Mouse (Mus musculus) hindbrain, embryonic 12.5 days (tissue): ENCODE data around the gene Krtap4-2. TPM values are rescaled to one million over a fixed set of nuclear protein-coding genes. Genes with fewer than 3 reads are reported as not detected.
"Not testable (repeated sequence)": the region's sequence is repeated elsewhere in the genome, so short reads cannot be mapped to it uniquely, and the experiment has no call there.

Experiments
- ATAC-seq: fragments of 200-750 bp; cut with Nextera tagmentation; 2 replicates; pipeline ENCODE4 v1.8.0; 2017; ENCODE audit warnings: moderate TSS enrichment; ENCODE audit not compliant: low FRiP score
- H3K27ac ChIP-seq: fragments of 300-500 bp; sonication (generic); 2 replicates; pipeline ENCODE4 v1.5.1; 2016; ENCODE audit warnings: mild to moderate bottlenecking
- H3K27me3 ChIP-seq: fragments of 300-500 bp; sonication (generic); 2 replicates; pipeline ENCODE4 v1.6.1; 2016; ENCODE audit warnings: mild to moderate bottlenecking
- H3K36me3 ChIP-seq: fragments of 300-500 bp; sonication (generic); 2 replicates; pipeline ENCODE4 v1.6.1; 2016; ENCODE audit warnings: mild to moderate bottlenecking
- H3K4me1 ChIP-seq: fragments of 300-500 bp; sonication (generic); 2 replicates; pipeline ENCODE4 v1.6.1; 2016
- H3K4me2 ChIP-seq: fragments of 300-500 bp; sonication (generic); replicated peaks from 2 replicates; pipeline ENCODE4 v1.6.1; 2016; ENCODE audit warnings: mild to moderate bottlenecking
- H3K4me3 ChIP-seq: fragments of 300-500 bp; sonication (generic); 2 replicates; pipeline ENCODE4 v1.5.1; 2016; ENCODE audit warnings: mild to moderate bottlenecking
- H3K9ac ChIP-seq: fragments of 300-500 bp; sonication (generic); 2 replicates; pipeline ENCODE4 v1.6.1; 2016; ENCODE audit warnings: mild to moderate bottlenecking, moderate library complexity
- H3K9me3 ChIP-seq: fragments of 300-500 bp; sonication (generic); replicated peaks from 2 replicates; pipeline ENCODE4 v1.6.1; 2016; ENCODE audit warnings: mild to moderate bottlenecking
- WGBS: fragments of 180-500 bp; shearing (Covaris S2); methylation state at CpG from one replicate; pipeline ENCODE4 v1.1.7; 2016; 5-methylcytosine and 5-hydroxymethylcytosine counted together
- polyA plus RNA-seq: library from polyadenylated mRNA; unstranded; fragments of >200 nt; fragmentation: Nextera tagmentation; extraction: Ambion mirVana; gene quantifications from 2 replicates; pipeline ENCODE4 v1.2.1, GENCODE M21; 2016

The Krtap4-2 gene
- polyA plus RNA-seq, 1 experiment from 2014 or later: not detected

DNA sequence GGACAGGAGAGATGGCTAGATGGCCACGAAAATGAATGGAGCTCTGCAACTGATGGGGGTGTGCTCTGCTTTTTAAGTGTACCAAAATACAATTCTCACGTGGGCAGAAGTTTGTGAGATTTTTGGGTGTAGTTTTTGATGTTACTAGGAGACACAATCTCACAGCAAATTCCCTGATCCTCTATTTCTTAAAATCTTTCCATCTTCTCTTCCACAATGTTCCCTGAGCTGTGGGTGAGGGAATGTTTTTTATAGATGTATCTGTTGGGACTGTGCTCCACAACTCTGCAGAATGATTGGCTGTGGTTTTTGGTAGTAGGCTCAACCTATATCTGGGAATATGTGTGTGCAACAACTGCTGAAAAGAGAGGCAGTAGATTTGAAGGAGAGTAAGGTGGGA is 1.6 kb downstream of the Krtap4-2 start:
- ATAC-seq: no peak
- H3K9me3 ChIP-seq: no peaks in the 10 kb centered on the region
- H3K36me3 ChIP-seq: no peaks in the 10 kb centered on the region
- no peak overlapping the region for H3K27ac ChIP-seq
- no peak overlapping the region for H3K4me3 ChIP-seq
- no peak overlapping the region for H3K4me2 ChIP-seq
- WGBS: 76% methylated on average over 2 of the region's 2 CpGs
- H3K4me1 ChIP-seq: no peaks in the 10 kb centered on the region
- no peaks in the 10 kb centered on the region for H3K27me3 ChIP-seq
- H3K9ac ChIP-seq: no peak overlapping the region

DNA sequence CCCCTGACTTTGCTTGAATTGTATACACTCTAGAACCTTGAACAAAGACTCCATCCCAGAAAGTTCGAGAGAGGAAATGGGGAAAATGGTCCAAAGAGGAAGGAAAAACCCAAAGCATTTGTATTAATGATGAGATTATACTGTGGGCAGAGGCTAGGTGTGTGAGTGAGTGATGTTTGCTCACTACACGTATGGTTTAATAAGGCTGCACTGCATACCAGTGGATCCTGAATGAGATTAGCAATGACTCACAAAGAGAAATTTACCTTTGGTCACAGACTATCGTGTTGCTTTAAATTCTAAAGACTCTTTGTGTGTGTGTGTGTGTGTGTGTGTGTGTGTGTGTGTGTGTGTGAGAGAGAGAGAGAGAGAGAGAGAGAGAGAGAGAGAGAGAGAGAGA is 4.0 kb downstream of the Krtap4-2 start:
- no peaks in the 10 kb centered on the region; the same call in 1 of the 2 replicates for H3K27me3 ChIP-seq
- H3K9me3 ChIP-seq: no peaks in the 10 kb centered on the region
- no peak overlapping the region for H3K9ac ChIP-seq
- H3K4me1 ChIP-seq: no peaks in the 10 kb centered on the region
- no peak overlapping the region for H3K4me2 ChIP-seq
- 85% methylated on average over 3 of the region's 3 CpGs for WGBS
- no peak for ATAC-seq
- H3K36me3 ChIP-seq: no peaks in the 10 kb centered on the region
- no peak overlapping the region for H3K4me3 ChIP-seq
- H3K27ac ChIP-seq: no peak overlapping the region

DNA sequence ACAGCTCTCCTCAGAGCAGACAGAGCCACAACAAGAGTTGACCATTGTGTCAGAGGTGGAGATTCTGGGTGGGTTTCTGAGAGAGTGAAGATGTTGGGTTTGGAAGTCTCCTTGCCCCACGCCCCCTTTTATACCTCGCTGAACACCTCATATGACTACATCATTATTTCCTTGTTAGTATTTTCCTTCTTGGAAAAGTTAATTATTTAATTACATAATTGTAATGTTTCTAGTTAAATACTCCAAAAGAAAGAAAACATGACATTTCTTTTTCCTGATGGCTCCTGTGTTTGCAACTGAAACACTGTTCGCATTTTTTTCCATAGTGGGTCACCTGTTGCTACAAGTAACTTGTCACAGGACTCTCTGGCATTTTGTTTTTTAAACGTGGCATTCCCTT is 6.7 kb downstream of the Krtap4-2 start, which contains the start of gene Krtap4-1:
TSS of gene Krtap4-1 (minus strand) at position 101 of the 400 bp plus-strand sequence.
- Histone ChIP-seq H3K4me2 (no peak within 1 kb of the TSS), H3K9me3 (no peaks in the 10 kb centered on the region), H3K4me1 (no peaks in the 10 kb centered on the region), H3K36me3 (no peaks in the 10 kb centered on the region), H3K27ac (no peak within 1 kb of the TSS), H3K4me3 (no peak within 1 kb of the TSS), H3K9ac (no peak within 1 kb of the TSS), H3K27me3 (no peaks in the 10 kb centered on the region; the same call in 1 of the 2 replicates)
- WGBS: 85% methylated on average over 4 of the region's 4 CpGs
- ATAC-seq: no peak

DNA sequence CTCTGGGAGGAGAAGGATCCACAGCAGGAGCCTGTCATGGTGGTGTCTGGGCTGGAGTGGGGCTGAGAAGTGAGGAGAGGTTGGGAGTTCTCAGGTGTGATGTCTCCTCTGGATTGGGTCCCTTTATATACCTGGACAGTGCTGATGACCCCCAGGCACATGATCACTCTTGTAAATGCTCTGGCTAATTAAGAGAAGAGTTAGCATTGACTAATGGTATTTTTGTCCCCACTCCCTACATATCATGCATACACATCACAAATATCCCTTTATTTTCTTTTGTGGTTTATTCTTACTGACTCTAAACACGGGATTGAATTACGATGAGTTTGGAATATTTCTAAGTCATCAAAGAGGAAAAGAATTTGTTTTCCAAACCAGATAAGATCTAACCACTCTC is 14.5 kb downstream of the Krtap4-2 start, which contains the start of gene Gm11562:
TSS of gene Gm11562 (minus strand) at position 101 of the 400 bp plus-strand sequence.
- no peak within 1 kb of the TSS for H3K27ac ChIP-seq
- 89% methylated on average over 2 of the region's 2 CpGs for WGBS
- ATAC-seq: no peak

DNA sequence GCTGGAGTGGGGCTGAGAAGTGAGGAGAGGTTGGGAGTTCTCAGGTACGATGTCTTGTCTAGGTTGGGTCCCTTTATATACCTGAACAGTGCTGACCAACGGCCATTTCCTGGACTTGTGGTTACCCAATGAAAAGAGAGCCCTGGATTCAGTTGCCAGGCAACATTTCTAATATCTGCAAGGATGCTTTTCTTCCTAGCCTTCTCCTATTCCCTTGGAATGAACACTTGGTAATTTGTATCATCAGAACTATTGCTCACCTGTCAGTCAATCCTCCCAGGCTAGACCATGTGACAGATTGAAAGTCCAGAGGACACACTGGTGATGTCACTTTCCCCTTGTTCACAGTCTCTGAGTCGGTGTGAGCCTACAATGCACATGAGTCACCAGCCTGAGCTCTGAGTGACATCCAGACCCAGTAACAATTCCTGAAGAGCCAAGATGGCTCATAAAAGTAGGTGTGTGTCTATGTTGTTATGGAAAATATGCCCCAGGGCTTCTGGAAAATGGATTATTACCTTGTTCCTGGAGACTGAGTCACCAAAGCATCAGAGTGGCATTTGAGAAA is 20.0 kb downstream of the Krtap4-2 start, which contains the start of gene Krtap2-4:
TSS of gene Krtap2-4 (minus strand) at position 51 of the 568 bp plus-strand sequence.
- no peak within 1 kb of the TSS for H3K9ac ChIP-seq
- no peak for ATAC-seq
- no peaks in the 10 kb centered on the region for H3K9me3 ChIP-seq
- H3K27ac ChIP-seq: no peak within 1 kb of the TSS
- H3K4me3 ChIP-seq: no peak within 1 kb of the TSS
- H3K27me3 ChIP-seq: no peaks in the 10 kb centered on the region
- no peaks in the 10 kb centered on the region for H3K36me3 ChIP-seq
- no peak within 1 kb of the TSS for H3K4me2 ChIP-seq
- no peaks in the 10 kb centered on the region for H3K4me1 ChIP-seq
- WGBS: 80% methylated on average over 3 of the region's 3 CpGs

More for the DNA sequence above, 14.5 kb downstream of the Krtap4-2 start, which contains the start of gene Gm11562:
- Histone ChIP-seq H3K27me3 (no peaks in the 10 kb centered on the region), H3K4me3 (no peak within 1 kb of the TSS), H3K9me3 (no peaks in the 10 kb centered on the region), H3K4me2 (no peak within 1 kb of the TSS), H3K9ac (no peak within 1 kb of the TSS), H3K4me1 (no peaks in the 10 kb centered on the region), H3K36me3 (no peaks in the 10 kb centered on the region)

DNA sequence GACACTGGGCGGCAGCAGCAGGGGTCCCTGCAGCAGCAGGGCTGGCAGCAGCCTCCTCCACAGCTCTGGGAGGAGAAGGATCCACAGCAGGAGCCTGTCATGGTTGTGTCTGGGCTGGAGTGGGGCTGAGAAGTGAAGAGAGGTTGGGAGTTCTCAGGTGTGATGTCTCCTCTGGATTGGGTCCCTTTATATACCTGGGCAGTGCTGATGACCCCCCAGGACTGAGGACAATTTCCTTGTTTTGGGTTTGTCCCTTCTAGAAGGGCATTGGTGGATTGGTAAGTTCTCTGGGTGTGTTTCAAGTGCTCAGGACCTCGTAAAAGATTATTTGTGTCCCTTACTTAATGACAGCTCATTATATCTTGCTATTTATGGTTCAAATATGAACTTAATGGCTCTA is 24.8 kb downstream of the Krtap4-2 start, which contains the start of gene Gm11937:
TSS of gene Gm11937 (minus strand) at position 101 of the 400 bp plus-strand sequence.
- not testable (repeated sequence) for H3K9me3 ChIP-seq, H3K27ac ChIP-seq, H3K36me3 ChIP-seq, H3K4me1 ChIP-seq, H3K4me2 ChIP-seq, H3K27me3 ChIP-seq, H3K9ac ChIP-seq, ATAC-seq, H3K4me3 ChIP-seq
- whole genome bisulfite sequencing: 84% methylated on average over 1 of the region's 2 CpGs

DNA sequence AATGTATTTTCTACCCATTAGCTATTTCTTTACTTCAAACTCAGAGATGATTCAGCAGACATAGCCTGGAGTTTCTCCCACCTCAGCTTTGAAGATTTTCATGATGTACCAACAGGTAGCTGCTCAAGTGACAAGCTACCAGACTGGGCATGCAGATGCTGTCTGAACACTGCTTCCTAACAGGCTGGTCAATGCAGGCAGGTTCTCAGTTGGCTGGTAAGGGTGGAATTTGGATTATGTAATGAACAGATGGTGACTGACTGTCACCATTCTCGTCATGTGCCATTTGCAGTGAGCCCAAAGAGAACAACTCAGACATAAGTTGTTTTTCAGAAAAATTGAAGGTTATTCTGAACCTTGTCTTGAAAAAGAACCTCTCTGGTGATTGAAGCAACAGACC is 25.8 kb downstream of the Krtap4-2 start:
- no peak overlapping the region for H3K9ac ChIP-seq
- no peak for ATAC-seq
- no peak overlapping the region for H3K4me3 ChIP-seq
- 62% methylated on average over 1 of the region's 1 CpGs for WGBS
- no peaks in the 10 kb centered on the region for H3K4me1 ChIP-seq
- H3K9me3 ChIP-seq: no peaks in the 10 kb centered on the region
- no peaks in the 10 kb centered on the region for H3K27me3 ChIP-seq
- H3K27ac ChIP-seq: no peak overlapping the region
- H3K36me3 ChIP-seq: no peaks in the 10 kb centered on the region
- H3K4me2 ChIP-seq: no peak overlapping the region

DNA sequence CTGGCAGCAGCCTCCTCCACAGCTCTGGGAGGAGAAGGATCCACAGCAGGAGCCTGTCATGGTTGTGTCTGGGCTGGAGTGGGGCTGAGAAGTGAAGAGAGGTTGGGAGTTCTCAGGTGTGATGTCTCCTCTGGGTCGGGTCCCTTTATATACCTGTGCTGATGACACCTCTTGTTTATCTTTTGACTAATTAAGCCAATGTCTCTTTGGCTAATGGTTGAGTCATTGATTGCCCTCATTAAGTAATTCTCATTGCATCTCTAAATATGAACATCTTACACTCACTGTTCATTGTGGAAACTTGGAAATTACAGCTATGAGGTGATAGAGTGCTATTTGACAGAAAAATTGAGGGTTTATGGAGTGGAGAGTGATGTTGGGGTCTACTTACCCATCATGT is 31.7 kb downstream of the Krtap4-2 start, which contains the start of gene Gm11938:
TSS of gene Gm11938 (minus strand) at position 101 of the 400 bp plus-strand sequence.
- not testable (repeated sequence) for H3K4me3 ChIP-seq, H3K27me3 ChIP-seq, H3K9me3 ChIP-seq, ATAC-seq, H3K27ac ChIP-seq, H3K36me3 ChIP-seq, H3K9ac ChIP-seq, H3K4me2 ChIP-seq, H3K4me1 ChIP-seq
- WGBS: 73% methylated on average over 1 of the region's 1 CpGs

DNA sequence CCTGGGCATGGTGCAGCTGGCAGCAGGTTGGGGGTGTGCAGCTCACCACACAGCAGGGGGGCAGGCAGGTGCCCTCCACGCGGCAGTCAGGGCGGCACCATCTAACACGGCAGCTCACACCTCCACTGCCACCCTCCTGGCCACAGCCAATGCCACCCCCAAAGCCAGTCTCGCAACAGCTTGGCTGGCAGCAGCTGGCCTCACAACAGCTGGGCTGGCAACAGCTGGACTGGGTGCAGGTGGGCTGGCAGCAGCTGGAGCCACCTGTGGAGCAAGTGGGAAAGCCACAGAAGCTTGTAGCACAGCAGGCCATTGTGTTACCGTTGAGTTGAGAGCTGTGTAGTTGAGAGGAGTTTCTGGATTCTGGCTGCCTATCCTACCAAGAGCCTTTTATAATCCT is 37.1 kb downstream of the Krtap4-2 start, which contains the start of gene Krtap9-3:
TSS of gene Krtap9-3 (minus strand) at position 364 of the 400 bp plus-strand sequence.
- H3K27ac ChIP-seq, H3K4me1 ChIP-seq, H3K9me3 ChIP-seq, H3K4me2 ChIP-seq, H3K36me3 ChIP-seq, H3K9ac ChIP-seq, ATAC-seq, H3K4me3 ChIP-seq, H3K27me3 ChIP-seq: not testable (repeated sequence)
- 78% methylated on average over 6 of the region's 6 CpGs for WGBS

DNA sequence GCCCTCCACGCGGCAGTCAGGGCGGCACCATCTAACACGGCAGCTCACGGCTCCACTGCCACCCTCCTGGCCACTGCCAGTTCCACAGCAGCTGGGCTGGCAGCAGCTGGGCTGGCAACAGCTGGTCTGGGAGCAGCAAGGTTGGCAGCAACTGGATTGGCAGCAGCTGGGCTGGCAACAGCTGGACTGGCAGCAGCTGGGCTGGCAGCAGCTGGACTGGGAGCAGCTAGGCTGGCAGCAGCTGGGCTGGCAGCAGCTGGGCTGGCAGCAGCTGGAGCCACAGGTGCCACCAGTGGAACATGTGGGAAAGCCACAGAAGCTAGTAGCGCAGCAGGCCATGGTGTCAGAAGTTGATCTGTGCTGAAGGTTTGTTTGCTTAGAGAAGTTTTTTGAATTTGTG is 43.9 kb downstream of the Krtap4-2 start, which contains the start of gene Krtap1-3:
TSS of gene Krtap1-3 (minus strand) at position 359 of the 400 bp plus-strand sequence.
- Histone ChIP-seq H3K4me2 (no peak within 1 kb of the TSS), H3K36me3 (no peaks in the 10 kb centered on the region), H3K27me3 (no peaks in the 10 kb centered on the region), H3K4me1 (no peaks in the 10 kb centered on the region), H3K4me3 (no peak within 1 kb of the TSS), H3K9ac (no peak within 1 kb of the TSS), H3K9me3 (no peaks in the 10 kb centered on the region), H3K27ac (no peak within 1 kb of the TSS)
- 87% methylated on average over 6 of the region's 6 CpGs for WGBS
- ATAC-seq: no peak

DNA sequence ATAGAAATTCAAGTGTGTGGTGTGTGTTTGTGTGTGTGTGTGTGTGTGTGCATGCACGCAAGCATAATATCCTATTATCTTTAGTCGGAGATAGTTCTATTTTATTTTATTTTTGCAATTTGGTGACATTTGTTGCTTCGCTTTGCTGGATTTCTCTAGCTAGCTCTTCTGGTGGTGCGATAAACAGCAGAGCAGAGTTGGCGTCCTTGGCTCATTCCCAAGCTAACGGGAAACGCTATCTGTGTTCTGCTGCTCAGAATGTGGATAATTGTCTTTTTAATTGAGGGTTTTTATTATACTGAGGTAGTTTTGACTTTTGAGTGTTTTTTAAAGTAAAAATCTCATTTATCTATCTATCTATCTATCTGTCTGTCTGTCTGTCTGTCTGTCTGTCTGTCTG is 49.8 kb downstream of the Krtap4-2 start:
- no peak for ATAC-seq
- Histone ChIP-seq H3K27ac (no peak overlapping the region), H3K4me3 (no peak overlapping the region), H3K27me3 (no peaks in the 10 kb centered on the region), H3K9ac (no peak overlapping the region), H3K9me3 (no peaks in the 10 kb centered on the region), H3K4me2 (no peak overlapping the region), H3K4me1 (no peaks in the 10 kb centered on the region), H3K36me3 (no peaks in the 10 kb centered on the region)
- 95% methylated on average over 7 of the region's 7 CpGs for WGBS
